Comparison of ENCODE assay signal across 13 mouse cellular contexts in genomic region chr6:91891776-91892175, GRCm38 (mm10).
"Had no signal": no experiment of that assay in that cellular context is flagged by ENCODE, and none has a peak within 500 bp of the region (broad histone marks: within the 10 kb centered on the region; RNA-seq: fewer than 3 reads in every experiment).

No protein-coding gene starts in this region.

- ATAC-seq: midbrain, embryonic 16.5 days had no signal

- H3K4me3 ChIP-seq: kidney, embryonic 15.5 days; limb, embryonic 13.5 days; midbrain, embryonic 12.5 days had no signal

- H3K4me2 ChIP-seq: kidney, embryonic 15.5 days; limb, embryonic 13.5 days; midbrain, embryonic 12.5 days had no signal

- H3K27ac ChIP-seq: kidney, embryonic 15.5 days; limb, embryonic 13.5 days; liver, embryonic 14.5 days; midbrain, embryonic 12.5 days had no signal

- H3K9me3 ChIP-seq: kidney, embryonic 15.5 days; limb, embryonic 13.5 days; midbrain, embryonic 12.5 days had no signal

- H3K9ac ChIP-seq: kidney, embryonic 15.5 days; limb, embryonic 13.5 days; liver, embryonic 14.5 days; midbrain, embryonic 12.5 days had no signal

- H3K4me1 ChIP-seq: kidney, embryonic 15.5 days; limb, embryonic 13.5 days; midbrain, embryonic 12.5 days had no signal

- H3K27me3 ChIP-seq: kidney, embryonic 15.5 days; limb, embryonic 13.5 days; midbrain, embryonic 12.5 days had no signal

- DNase-seq: kidney, adult 2 months; kidney, postnatal 14 days; layer of hippocampus, postnatal 36 days; left cerebral cortex, postnatal 4 days; lung, adult 18-20 months; spleen, adult 18-20 months; thymus, adult 18-20 months; thymus, postnatal 14 days had no signal
